Mouse (Mus musculus) monocyte, adult 5-6 weeks (primary cell): ENCODE data around the gene Tas2r137. TPM values are rescaled to one million over a fixed set of nuclear protein-coding genes. Genes with fewer than 3 reads are reported as not detected.

Source experiments
- ATAC-seq: fragments of 153-309, 156-312 bp; replicated peaks from 2 replicates; pipeline ENCODE4 v1.8.0; 2017; ENCODE audit warnings: mild to moderate bottlenecking; ENCODE audit not compliant: low TSS enrichment, insufficient number of reproducible peaks, severe bottlenecking, poor library complexity, low FRiP score
- total RNA-seq: library from RNA; stranded (forward); fragments of 200-1000, 200-491, 200-594 nt; gene quantifications from 3 replicates; pipeline ENCODE4 v1.2.3, GENCODE M21; 2017

The Tas2r137 gene
- not detected in 3 replicates for total RNA-seq

DNA sequence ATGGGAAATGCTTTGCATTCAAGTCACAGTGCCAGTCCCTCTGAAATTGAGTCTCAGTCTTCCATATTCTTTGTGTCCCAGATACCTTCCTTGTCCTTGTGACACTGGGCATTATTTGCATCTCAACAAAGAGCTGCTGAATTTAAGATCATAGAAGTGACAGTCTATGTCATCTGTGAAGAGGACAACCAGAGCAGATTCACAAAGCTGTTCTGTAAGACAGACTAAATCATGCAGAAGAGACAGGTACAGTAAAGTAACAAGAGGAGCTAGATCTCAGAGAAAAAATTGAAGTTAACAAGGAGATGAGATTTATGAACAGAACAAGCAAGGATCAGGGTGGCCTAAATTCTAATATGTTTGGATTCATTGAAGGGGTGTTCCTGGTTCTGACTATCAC is at the start of gene Tas2r137:
TSS of gene Tas2r137 (plus strand) at position 301 of the 400 bp plus-strand sequence.
- no peak for ATAC-seq

GRCm38 (mm10) chr6:40441276-40441675 is 49.8 kb upstream of the Tas2r137 start:
- no peak for ATAC-seq

- ATAC-seq, result no peak
Measured at GRCm38 (mm10) chr6:40441755-40442154, 49.3 kb upstream of the Tas2r137 start.

DNA sequence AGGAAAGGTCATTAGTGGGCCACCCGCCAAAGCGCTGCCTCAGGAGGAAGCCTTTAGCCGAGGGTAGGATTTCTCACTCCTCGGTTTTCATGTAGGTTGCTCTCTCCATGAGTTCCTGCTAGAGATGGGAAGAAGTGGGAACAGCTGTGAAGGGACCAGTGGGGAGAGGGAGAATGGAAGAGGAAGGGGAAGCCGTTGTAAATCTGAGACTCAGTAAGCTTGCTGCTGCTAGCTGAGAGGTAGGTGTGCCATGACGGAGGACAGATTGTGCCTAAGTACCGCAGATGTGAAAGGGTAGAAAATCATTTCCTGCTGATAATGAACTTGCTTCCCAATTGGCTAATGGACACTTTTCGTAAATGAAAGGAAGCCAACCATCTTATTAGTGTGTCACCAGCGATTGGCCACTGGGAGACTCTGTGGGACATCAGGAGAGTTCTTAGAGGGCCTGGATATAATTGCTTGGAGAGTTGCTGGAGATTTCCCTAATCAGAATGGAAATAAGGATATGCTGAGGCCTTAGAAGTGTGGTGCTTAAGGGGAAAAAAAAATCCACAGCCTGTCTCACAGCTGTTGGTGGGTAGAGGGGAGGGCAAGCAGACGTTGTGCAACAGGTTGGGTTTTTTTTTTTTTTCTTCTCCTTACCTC is 47.6 kb upstream of the Tas2r137 start:
- no peak for ATAC-seq

DNA sequence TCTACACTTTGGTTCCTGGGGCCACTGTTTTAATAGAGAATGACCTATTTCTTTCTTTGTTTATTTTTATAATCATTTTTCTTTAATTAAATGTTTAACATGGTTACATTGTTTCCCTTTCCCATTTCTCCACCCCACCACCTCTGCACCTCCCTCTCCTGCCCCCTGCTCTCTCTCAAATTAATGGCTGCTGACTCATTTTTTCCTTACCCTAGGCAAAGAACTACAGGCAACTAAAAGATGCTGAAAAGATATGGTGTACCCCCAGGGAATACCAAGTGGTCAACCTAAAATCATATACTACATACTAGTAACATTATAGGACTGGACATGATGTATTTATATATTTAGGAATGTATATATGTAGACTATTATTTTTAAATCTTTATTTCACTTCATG is 42.4 kb upstream of the Tas2r137 start:
- ATAC-seq, result no peak

DNA sequence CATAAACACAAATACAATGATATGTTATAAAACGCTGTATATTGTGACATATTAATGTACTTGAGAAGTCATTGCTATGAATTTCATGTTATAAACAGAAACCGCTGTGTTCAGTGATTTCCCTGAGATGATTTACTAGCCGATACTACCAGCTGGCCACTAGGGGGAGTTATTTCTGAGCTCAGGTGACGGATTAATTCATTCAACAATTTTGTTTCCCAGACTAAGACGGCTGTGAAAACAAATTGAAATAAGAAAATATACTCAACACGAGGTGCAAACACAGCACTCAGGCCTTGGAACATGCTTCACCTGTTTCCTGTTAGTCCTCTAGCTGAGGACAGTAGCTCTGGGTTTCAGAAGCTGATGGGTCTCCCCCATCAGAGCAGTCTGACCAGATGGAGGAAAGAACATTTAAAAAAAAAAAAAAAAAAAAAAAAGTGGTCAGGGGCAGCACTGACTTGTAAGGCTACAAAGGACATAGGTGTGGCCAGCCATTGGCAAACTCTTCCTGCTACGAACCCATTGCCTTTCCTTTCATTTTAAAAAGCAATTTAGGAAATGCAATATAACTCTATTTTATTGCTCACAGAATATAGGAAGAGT is 36.5 kb upstream of the Tas2r137 start:
- ATAC-seq, result no peak

DNA sequence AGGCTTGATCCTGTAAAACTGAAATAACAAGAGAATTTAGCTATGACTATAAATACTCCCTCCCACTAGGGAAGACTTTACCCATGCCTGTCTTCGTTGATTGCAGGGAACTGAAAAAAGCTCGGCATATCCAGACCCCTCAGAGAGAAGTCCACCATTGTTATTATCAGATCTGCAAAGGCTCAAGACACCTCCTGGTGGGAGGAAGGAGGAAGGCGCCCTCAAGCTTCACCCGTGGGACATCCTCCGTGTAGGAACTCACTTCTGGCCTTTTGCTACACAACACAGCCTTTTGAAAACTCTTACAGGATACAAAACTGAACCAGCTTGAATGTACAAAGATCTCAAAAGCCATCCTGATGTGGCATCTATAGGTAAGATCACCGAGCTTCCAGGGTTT is 25.3 kb upstream of the Tas2r137 start:
- ATAC-seq, result no peak

DNA sequence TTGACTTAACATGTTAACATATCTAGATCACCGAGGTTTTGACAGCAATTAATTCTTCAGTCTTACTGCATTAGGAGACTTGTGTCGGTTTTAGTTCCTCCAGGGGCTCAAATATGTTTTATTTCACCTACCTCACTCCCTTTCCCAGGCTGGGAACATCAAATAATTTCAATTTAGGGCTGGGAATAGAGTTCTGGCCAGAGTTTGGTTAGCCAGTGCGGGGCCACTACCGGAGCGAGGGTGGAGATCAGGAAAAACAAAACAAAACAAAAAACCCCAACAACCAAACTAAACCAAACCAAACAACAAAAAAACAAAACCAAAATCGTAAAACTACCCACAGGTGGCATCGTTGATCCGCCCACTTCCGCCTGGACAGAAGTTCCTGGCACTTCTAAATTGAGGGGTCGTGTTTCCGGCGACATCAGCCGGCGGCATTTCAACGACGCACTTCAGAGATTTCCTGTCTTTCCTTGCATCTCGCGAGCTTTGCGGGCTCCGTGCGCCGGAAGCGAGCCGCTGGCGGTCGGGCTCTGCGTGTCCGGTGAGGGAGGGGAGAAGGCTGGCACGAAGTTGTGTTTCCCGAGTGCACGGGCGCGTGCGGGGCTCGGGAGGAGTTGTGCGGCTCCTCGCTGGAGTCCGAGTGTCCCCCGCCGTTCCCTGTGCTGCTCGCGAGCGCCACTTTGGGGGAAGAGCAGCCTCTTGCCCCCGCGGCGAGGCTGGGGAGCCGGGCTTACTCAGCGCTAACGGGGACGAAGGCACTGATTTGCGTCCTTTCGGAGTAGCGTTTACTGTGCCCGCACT is 19.9 kb upstream of the Tas2r137 start, which contains the start of gene Ssbp1:
TSS of gene Ssbp1 (plus strand) at position 437 of the 804 bp plus-strand sequence.
- peak; percentile 97 for ATAC-seq

DNA sequence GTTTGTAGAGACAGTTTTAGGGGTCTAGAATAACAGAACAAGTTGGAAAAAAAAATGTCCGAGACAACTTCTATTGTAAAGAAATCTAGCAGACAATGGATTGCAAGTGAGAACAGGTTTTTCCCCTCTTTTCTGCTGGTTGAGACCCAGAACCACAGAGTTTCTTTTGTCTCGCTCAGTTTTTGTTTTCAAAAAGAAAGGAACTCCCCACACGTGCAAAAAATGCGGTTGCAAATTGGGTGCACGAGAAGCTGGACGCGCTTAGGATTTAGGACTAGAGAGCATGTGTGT is 19.4 kb upstream of the Tas2r137 start:
- ATAC-seq, result no peak

DNA sequence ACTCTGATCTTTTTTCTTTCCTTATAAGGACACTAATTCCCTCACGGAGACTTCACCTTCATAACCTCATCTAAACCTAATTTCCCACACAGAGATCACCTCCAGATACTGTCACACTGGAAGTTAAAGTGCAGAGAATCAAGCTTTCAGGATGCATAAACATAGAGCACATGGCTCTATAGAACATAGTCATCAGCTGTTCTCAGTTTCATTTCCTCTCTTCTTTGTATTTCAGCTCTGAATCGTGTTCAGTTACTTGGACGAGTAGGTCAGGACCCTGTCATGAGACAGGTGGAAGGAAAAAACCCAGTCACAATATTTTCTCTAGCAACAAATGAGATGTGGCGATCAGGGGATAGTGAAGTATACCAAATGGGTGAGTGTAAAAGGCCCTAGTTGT is 14.9 kb upstream of the Tas2r137 start:
- no peak for ATAC-seq

GRCm38 (mm10) chr6:40479705-40480104 is 11.3 kb upstream of the Tas2r137 start:
- no peak for ATAC-seq

- no peak for ATAC-seq
Measured at GRCm38 (mm10) chr6:40482318-40482717, 8.7 kb upstream of the Tas2r137 start.

DNA sequence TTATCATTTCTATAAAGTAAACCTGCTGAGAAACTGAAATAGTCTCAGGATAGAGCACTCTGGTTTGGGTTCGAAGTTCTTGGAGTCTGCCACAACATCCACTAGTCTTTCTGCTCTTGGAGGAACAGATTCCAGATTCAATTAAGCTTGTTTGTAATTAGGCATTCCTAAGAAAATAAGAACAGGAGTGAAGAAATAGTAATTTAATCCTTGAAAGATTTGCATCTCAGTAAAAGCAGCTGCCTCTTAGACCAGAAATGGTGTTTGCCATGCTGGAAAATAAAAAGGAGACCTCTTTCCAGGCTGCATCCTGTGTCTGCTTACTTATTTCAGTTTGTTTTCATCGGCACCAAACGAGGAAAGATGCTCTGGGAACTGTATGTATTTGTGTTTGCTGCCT is 2.2 kb downstream of the Tas2r137 start, which contains the start of gene Tas2r108:
TSS of gene Tas2r108 (plus strand) at position 301 of the 400 bp plus-strand sequence.
- ATAC-seq, result no peak

- no peak for ATAC-seq
Measured at GRCm38 (mm10) chr6:40519408-40519807, 28.4 kb downstream of the Tas2r137 start, which contains the start of gene Prss37. Prss37 (minus strand) TSS chr6:40519508.

Other genes starting within 250 kb of the Tas2r137 start
- gene Agk, start 166.1 kb upstream of the Tas2r137 start, total RNA-seq, result 12.5 to 16.8 TPM (median 12.7 TPM) in 3 replicates
- gene E330009J07Rik, start 55.1 kb upstream of the Tas2r137 start, total RNA-seq, result 6.1 to 9.0 TPM (median 8.2 TPM) in 3 replicates
- gene Wee2, start 52.1 kb upstream of the Tas2r137 start, total RNA-seq, result 0.19 TPM in 1 of 3 replicates, not detected in the others
- 42.9 to 67.8 TPM (median 47.2 TPM) in 3 replicates for gene Ssbp1, start 19.9 kb upstream of the Tas2r137 start, total RNA-seq
- not detected in 3 replicates for gene Tas2r108, start 2.3 kb downstream of the Tas2r137 start, total RNA-seq
- gene Prss37, start 28.3 kb downstream of the Tas2r137 start, total RNA-seq, result not detected in 3 replicates
- not detected in 3 replicates for gene Olfr461, start 63.8 kb downstream of the Tas2r137 start, total RNA-seq
- gene Olfr460, start 78.3 kb downstream of the Tas2r137 start, total RNA-seq, result 0.57 TPM in 1 of 3 replicates, not detected in the others
- gene Clec5a, start 94.6 kb downstream of the Tas2r137 start, total RNA-seq, result 0.19 to 1.5 TPM (median 0.67 TPM) in 3 replicates
- not detected in 3 replicates for gene Tas2r138, start 122.1 kb downstream of the Tas2r137 start, total RNA-seq
- gene Mgam, start 137.6 kb downstream of the Tas2r137 start, total RNA-seq, result not detected in 3 replicates